Mouse (Mus musculus): ENCODE measurements around the gene Gm5788. TPM values are rescaled to one million over a fixed set of nuclear protein-coding genes. Genes with fewer than 3 reads are reported as not detected.
"Not testable (repeated sequence)": the region's sequence is repeated elsewhere in the genome, so short reads cannot be mapped to it uniquely, and the experiment has no call there.

The Gm5788 gene
- polyA plus RNA-seq, 1 experiment from 2014 or later = not detected

DNA sequence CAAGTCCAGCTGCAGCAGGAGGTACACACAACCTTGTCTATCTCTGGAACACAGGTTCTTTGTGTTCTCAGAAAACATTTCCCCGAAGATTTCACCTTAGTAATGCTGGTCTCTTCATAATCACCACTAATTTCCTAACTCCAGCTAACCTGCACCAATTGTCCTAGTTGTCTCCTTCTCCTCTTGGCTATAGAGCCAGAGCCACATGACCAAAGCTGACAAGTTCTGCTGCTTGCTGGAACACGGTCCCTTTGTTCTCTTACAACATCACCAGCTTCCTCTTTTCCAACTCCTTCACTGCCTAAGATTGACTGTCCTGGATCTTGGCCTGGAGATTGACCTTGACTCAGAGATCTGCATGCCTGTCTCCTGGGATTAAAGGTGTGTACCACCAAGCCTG, 5.8 kb upstream of the Gm5788 start:
- H3K9ac ChIP-seq (replicated peaks; ENCODE audit: low read depth, low read length); H3K27ac ChIP-seq (ENCODE audit: low read depth, low read length); H3K4me2 ChIP-seq (ENCODE audit: low read depth, low read length); H3K27me3 ChIP-seq (ENCODE audit: control insufficient read depth, insufficient read depth, low read length); H3K4me3 ChIP-seq (ENCODE audit: low read depth, low read length); H3K36me3 ChIP-seq (ENCODE audit: control insufficient read depth, insufficient read depth, low read length); H3K9me3 ChIP-seq (ENCODE audit: control insufficient read depth, low read length); H3K4me1 ChIP-seq (ENCODE audit: control insufficient read depth, insufficient read depth, low read length); ATAC-seq (ENCODE audit: low read depth): not testable (repeated sequence)
- 80% methylated on average over 2 of the region's 2 CpGs for WGBS

GRCm38 (mm10) chr12:87514016-87514415, 19.5 kb downstream of the Gm5788 start, which contains the start of gene Gm8300:
Gm8300 (plus strand) TSS chr12:87514316.
- not testable (repeated sequence) for H3K4me3 ChIP-seq (ENCODE audit: low read depth, low read length); H3K27me3 ChIP-seq (ENCODE audit: control insufficient read depth, insufficient read depth, low read length); ATAC-seq (ENCODE audit: low read depth); H3K36me3 ChIP-seq (ENCODE audit: control insufficient read depth, insufficient read depth, low read length); H3K4me1 ChIP-seq (ENCODE audit: control insufficient read depth, insufficient read depth, low read length); H3K4me2 ChIP-seq (ENCODE audit: low read depth, low read length); H3K9me3 ChIP-seq (ENCODE audit: control insufficient read depth, low read length); H3K9ac ChIP-seq (replicated peaks; ENCODE audit: low read depth, low read length); H3K27ac ChIP-seq (ENCODE audit: low read depth, low read length)
- WGBS = 91% methylated on average over 4 of the region's 4 CpGs

- not testable (repeated sequence) for H3K9ac ChIP-seq (replicated peaks; ENCODE audit: low read depth, low read length); ATAC-seq (ENCODE audit: low read depth)
- WGBS = 75% methylated on average over 3 of the region's 3 CpGs
These were observed 25.1 kb downstream of the Gm5788 start for GRCm38 (mm10) chr12:87519616-87520015.

GRCm38 (mm10) chr12:87543927-87544326, 49.4 kb downstream of the Gm5788 start:
- H3K4me3 ChIP-seq (ENCODE audit: low read depth, low read length) = no peak overlapping the region
- WGBS = 90% methylated on average over 3 of the region's 3 CpGs

More at GRCm38 (mm10) chr12:87519616-87520015, 25.1 kb downstream of the Gm5788 start:
- not testable (repeated sequence) for H3K9me3 ChIP-seq (ENCODE audit: control insufficient read depth, low read length); H3K4me2 ChIP-seq (ENCODE audit: low read depth, low read length); H3K27me3 ChIP-seq (ENCODE audit: control insufficient read depth, insufficient read depth, low read length); H3K4me3 ChIP-seq (ENCODE audit: low read depth, low read length); H3K36me3 ChIP-seq (ENCODE audit: control insufficient read depth, insufficient read depth, low read length); H3K27ac ChIP-seq (ENCODE audit: low read depth, low read length); H3K4me1 ChIP-seq (ENCODE audit: control insufficient read depth, insufficient read depth, low read length)

More at GRCm38 (mm10) chr12:87543927-87544326, 49.4 kb downstream of the Gm5788 start:
- H3K27ac ChIP-seq (ENCODE audit: low read depth, low read length) = no peak overlapping the region
- H3K9ac ChIP-seq (replicated peaks; ENCODE audit: low read depth, low read length) = no peak overlapping the region
- no peaks in the 10 kb centered on the region for H3K9me3 ChIP-seq (ENCODE audit: control insufficient read depth, low read length)
- no peaks in the 10 kb centered on the region for H3K4me1 ChIP-seq (ENCODE audit: control insufficient read depth, insufficient read depth, low read length)
- H3K36me3 ChIP-seq (ENCODE audit: control insufficient read depth, insufficient read depth, low read length) = no peaks in the 10 kb centered on the region
- no peak for ATAC-seq (ENCODE audit: low read depth)
- H3K27me3 ChIP-seq (ENCODE audit: control insufficient read depth, insufficient read depth, low read length) = no peaks in the 10 kb centered on the region
- H3K4me2 ChIP-seq (ENCODE audit: low read depth, low read length) = no peak overlapping the region

Other genes with a start within 250 kb of the Gm5788 start
- gene Vipas39, start 228.5 kb upstream of the Gm5788 start, polyA plus RNA-seq (2014; fragmentation: Nextera tagmentation; extraction: Ambion mirVana) = 61.6 and 67.8 TPM in 2 replicates
- gene Ahsa1, start 228.2 kb upstream of the Gm5788 start, polyA plus RNA-seq (2014; fragmentation: Nextera tagmentation; extraction: Ambion mirVana) = 172 and 186 TPM in 2 replicates
- 0.37 and 0.44 TPM in 2 replicates for gene Ism2, start 195.0 kb upstream of the Gm5788 start, polyA plus RNA-seq (2014; fragmentation: Nextera tagmentation; extraction: Ambion mirVana)
- gene Sptlc2, start 106.4 kb upstream of the Gm5788 start, polyA plus RNA-seq (2014; fragmentation: Nextera tagmentation; extraction: Ambion mirVana) = 70.5 and 81.8 TPM in 2 replicates
- gene Slirp, start 50.8 kb upstream of the Gm5788 start, polyA plus RNA-seq (2014; fragmentation: Nextera tagmentation; extraction: Ambion mirVana) = 212 and 251 TPM in 2 replicates
- 38.1 and 40.4 TPM in 2 replicates for gene Alkbh1, start 50.7 kb upstream of the Gm5788 start, polyA plus RNA-seq (2014; fragmentation: Nextera tagmentation; extraction: Ambion mirVana)
- 101 and 112 TPM in 2 replicates for gene Snw1, start 22.4 kb upstream of the Gm5788 start, polyA plus RNA-seq (2014; fragmentation: Nextera tagmentation; extraction: Ambion mirVana)
- gene Gm8300, start 19.6 kb downstream of the Gm5788 start, polyA plus RNA-seq (2014; fragmentation: Nextera tagmentation; extraction: Ambion mirVana) = not detected in 2 replicates
- not detected in 2 replicates for gene Oog1, start 108.0 kb downstream of the Gm5788 start, polyA plus RNA-seq (2014; fragmentation: Nextera tagmentation; extraction: Ambion mirVana)
- not detected in 2 replicates for gene Gm4027, start 124.1 kb downstream of the Gm5788 start, polyA plus RNA-seq (2014; fragmentation: Nextera tagmentation; extraction: Ambion mirVana)
- not detected in 2 replicates for gene Gm16381, start 149.9 kb downstream of the Gm5788 start, polyA plus RNA-seq (2014; fragmentation: Nextera tagmentation; extraction: Ambion mirVana)